Mouse (Mus musculus): Measurements from ENCODE around the gene Prkar1b. TPM values are rescaled to one million over a fixed set of nuclear protein-coding genes. Genes with fewer than 3 reads are reported as not detected.

Gene Prkar1b
- polyA plus RNA-seq (2014; fragmentation: Nextera tagmentation; extraction: Ambion mirVana), result 19.5 and 20.1 TPM in 2 replicates

DNA sequence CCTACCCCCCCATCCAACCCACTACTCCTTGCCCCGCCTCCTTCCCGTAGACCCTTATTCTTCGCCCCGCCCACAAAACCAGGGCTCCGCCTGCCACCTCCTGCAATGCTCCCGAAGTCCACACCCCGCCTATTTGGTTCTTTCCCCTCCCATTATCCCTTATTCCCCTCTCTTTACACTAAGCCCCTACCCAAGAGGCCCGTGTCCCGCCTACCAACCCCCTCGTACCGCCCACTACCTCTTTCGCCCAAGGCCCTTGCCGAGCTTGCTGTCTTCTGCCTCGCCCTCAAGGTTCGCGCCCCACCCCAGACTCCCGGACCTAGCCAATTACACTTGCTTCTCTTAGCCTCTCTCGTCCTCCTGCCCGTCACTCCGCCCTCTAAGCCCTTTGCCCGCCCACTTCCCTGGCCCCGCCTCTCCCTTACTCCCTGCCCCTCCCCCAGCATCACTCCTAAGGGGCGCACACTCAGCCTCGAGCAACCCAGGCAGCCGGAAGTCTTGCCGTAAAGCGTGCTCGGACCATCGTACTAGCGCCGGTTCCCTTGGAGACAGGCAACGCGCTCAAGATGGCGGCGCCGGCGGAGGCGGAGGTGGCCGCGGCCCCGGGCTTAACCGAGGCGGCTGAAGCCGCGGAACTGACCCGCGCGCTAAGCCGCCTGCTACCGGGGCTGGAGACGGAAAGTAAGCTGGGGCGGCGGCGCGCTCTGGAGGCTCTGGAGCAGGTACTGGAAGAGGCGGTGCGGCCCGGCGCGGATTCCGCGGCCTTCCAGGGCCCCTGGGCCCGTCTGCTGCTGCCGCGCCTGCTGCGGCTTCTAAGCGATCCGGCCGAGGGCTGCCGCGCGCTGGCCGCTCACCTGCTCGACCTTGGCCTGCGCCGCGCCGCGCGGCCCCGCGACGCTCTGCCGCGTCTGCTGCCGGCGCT, at the start of gene Prkar1b, which contains the start of gene Dnaaf5:
TSS of gene Prkar1b (minus strand) at position 321 of the 922 bp plus-strand sequence.
TSS of gene Dnaaf5 (plus strand) at position 543 of the 922 bp plus-strand sequence.
- H3K4me2 ChIP-seq (replicated peaks; ENCODE audit: low read depth, low read length), result peak within 1 kb of the TSS; percentile 83
- H3K9ac ChIP-seq (replicated peaks; ENCODE audit: low read depth, low read length), result peak within 1 kb of the TSS; percentile 67
- H3K27ac ChIP-seq (ENCODE audit: low read length), result peak within 1 kb of the TSS; percentile 36; the same call in 1 of the 2 replicates
- peaks cover 9% of the 10 kb centered on the region for H3K4me1 ChIP-seq (ENCODE audit: control insufficient read depth, insufficient read depth, low read length)
- peak within 1 kb of the TSS; percentile 79 for H3K4me3 ChIP-seq (ENCODE audit: low read depth, low read length)
- no peaks in the 10 kb centered on the region for H3K27me3 ChIP-seq (ENCODE audit: control insufficient read depth, insufficient read depth, low read length)
- peaks cover 16% of the 10 kb centered on the region for H3K36me3 ChIP-seq (ENCODE audit: control insufficient read depth, insufficient read depth, low read length)
- peak; percentile 96 for ATAC-seq (ENCODE audit: insufficient number of reproducible peaks, insufficient read depth, low FRiP score, low read depth)
- no peaks in the 10 kb centered on the region for H3K9me3 ChIP-seq (ENCODE audit: control insufficient read depth, low read depth, low read length)
- under 1% methylated on average over 87 of the region's 87 CpGs for WGBS

DNA sequence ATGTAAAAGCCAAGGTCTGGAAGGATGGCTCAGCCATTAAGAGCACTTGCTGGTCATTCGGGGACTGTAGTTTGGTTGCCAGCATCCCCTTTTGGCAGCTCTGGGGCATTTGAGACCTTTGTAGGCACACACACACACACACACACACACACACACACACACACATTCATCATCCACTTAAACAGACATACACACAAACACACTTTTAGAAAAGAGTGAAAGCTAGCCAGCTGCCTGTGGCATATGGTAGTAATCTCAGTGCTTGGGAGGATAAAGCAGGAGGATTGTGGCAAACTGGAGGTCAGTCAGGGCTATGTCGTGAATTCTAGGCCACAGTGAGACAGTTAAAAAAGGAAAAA, 49.8 kb upstream of the Prkar1b start:
- H3K36me3 ChIP-seq (ENCODE audit: control insufficient read depth, insufficient read depth, low read length), result no peaks in the 10 kb centered on the region
- peaks cover 18% of the 10 kb centered on the region for H3K4me1 ChIP-seq (ENCODE audit: control insufficient read depth, insufficient read depth, low read length)
- H3K4me2 ChIP-seq (replicated peaks; ENCODE audit: low read depth, low read length), result peak overlapping the region; percentile 94
- no peak for ATAC-seq (ENCODE audit: insufficient number of reproducible peaks, insufficient read depth, low FRiP score, low read depth)
- H3K4me3 ChIP-seq (ENCODE audit: low read depth, low read length), result peak overlapping the region; percentile 96
- H3K27ac ChIP-seq (ENCODE audit: low read length), result peak overlapping the region; percentile 85
- H3K27me3 ChIP-seq (ENCODE audit: control insufficient read depth, insufficient read depth, low read length), result no peaks in the 10 kb centered on the region
- no peaks in the 10 kb centered on the region for H3K9me3 ChIP-seq (ENCODE audit: control insufficient read depth, low read depth, low read length)
- peak overlapping the region; percentile 47; the same call in 1 of the 2 replicates for H3K9ac ChIP-seq (replicated peaks; ENCODE audit: low read depth, low read length)
- 39% methylated on average over 2 of the region's 2 CpGs for WGBS

DNA sequence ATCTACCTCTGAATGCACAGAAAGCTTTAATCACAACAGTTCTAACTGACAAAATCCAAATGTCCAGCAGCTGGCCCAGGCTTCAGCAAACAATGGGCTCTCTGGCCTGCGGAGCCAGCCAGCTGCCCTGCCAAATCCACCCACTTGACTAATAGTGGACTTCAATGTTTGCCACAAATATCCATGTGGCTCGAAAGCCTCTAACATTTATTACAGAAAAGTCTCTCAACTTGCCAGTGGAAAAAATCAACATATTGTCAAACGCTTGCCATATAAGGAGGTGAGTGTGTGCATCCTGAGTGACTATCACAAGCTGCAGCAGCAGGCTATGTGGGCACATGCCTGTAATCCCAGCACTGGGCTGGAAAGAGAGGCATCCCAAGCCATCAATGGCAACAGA, 49.0 kb upstream of the Prkar1b start:
- Histone ChIP-seq H3K4me3 (ENCODE audit: low read depth, low read length) (no peak overlapping the region), H3K4me1 (ENCODE audit: control insufficient read depth, insufficient read depth, low read length) (peaks cover 18% of the 10 kb centered on the region), H3K9ac (replicated peaks; ENCODE audit: low read depth, low read length) (no peak overlapping the region), H3K4me2 (replicated peaks; ENCODE audit: low read depth, low read length) (no peak overlapping the region), H3K36me3 (ENCODE audit: control insufficient read depth, insufficient read depth, low read length) (no peaks in the 10 kb centered on the region), H3K27me3 (ENCODE audit: control insufficient read depth, insufficient read depth, low read length) (no peaks in the 10 kb centered on the region), H3K27ac (ENCODE audit: low read length) (no peak overlapping the region), H3K9me3 (ENCODE audit: control insufficient read depth, low read depth, low read length) (no peaks in the 10 kb centered on the region)
- no peak for ATAC-seq (ENCODE audit: insufficient number of reproducible peaks, insufficient read depth, low FRiP score, low read depth)
- 65% methylated on average over 3 of the region's 3 CpGs for WGBS

DNA sequence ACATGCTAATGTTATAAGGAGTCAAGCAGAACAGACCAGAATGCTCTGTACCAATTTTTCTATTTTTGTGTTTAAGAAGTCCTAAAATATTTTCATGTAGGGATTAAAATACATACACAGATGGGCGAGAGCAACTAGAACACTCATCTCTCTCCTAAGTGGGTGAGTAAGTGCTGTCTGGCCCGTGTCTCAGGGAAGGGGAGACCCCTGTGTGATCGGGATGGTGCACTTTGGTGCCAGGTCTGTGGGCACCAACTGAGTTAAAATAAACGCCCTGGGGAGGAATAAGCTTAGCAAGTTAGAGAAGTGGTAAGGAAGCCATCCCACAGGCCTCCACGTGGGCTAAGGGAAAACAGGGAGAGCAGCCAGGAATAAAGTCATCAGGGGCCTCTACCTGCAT, 41.2 kb upstream of the Prkar1b start:
- Histone ChIP-seq H3K27me3 (ENCODE audit: control insufficient read depth, insufficient read depth, low read length) (no peaks in the 10 kb centered on the region), H3K27ac (ENCODE audit: low read length) (no peak overlapping the region), H3K9ac (replicated peaks; ENCODE audit: low read depth, low read length) (no peak overlapping the region), H3K4me2 (replicated peaks; ENCODE audit: low read depth, low read length) (no peak overlapping the region), H3K36me3 (ENCODE audit: control insufficient read depth, insufficient read depth, low read length) (no peaks in the 10 kb centered on the region; the same call in 1 of the 2 replicates), H3K9me3 (ENCODE audit: control insufficient read depth, low read depth, low read length) (no peaks in the 10 kb centered on the region), H3K4me3 (ENCODE audit: low read depth, low read length) (no peak overlapping the region), H3K4me1 (ENCODE audit: control insufficient read depth, insufficient read depth, low read length) (no peaks in the 10 kb centered on the region)
- WGBS, result 72% methylated on average over 5 of the region's 5 CpGs
- ATAC-seq (ENCODE audit: insufficient number of reproducible peaks, insufficient read depth, low FRiP score, low read depth), result no peak

DNA sequence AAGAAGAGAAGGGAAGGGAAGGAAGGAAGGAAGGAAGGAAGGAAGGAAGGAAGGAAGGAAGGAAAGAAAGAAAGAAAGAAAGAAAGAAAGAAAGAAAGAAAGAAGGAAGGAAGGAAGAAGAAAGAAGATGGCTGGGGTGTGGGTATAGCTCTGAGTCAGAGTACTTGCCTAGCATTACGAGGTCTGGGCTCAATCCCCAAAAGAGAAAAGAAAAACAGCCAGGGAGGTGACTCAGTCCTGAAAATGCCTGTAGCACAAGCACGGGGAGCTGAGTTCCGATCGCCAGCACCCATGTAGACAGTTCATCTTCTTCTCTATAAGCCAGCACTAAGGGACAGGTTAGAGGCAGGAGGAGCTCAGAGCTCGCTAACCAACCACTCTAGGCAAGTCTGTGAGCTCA, 39.9 kb upstream of the Prkar1b start:
- Histone ChIP-seq H3K9ac (replicated peaks; ENCODE audit: low read depth, low read length) (no peak overlapping the region), H3K9me3 (ENCODE audit: control insufficient read depth, low read depth, low read length) (no peaks in the 10 kb centered on the region), H3K27ac (ENCODE audit: low read length) (no peak overlapping the region), H3K36me3 (ENCODE audit: control insufficient read depth, insufficient read depth, low read length) (peaks cover 7% of the 10 kb centered on the region; the same call in 1 of the 2 replicates), H3K4me1 (ENCODE audit: control insufficient read depth, insufficient read depth, low read length) (no peaks in the 10 kb centered on the region), H3K4me2 (replicated peaks; ENCODE audit: low read depth, low read length) (no peak overlapping the region), H3K27me3 (ENCODE audit: control insufficient read depth, insufficient read depth, low read length) (no peaks in the 10 kb centered on the region), H3K4me3 (ENCODE audit: low read depth, low read length) (no peak overlapping the region)
- 94% methylated on average over 5 of the region's 5 CpGs for WGBS
- ATAC-seq (ENCODE audit: insufficient number of reproducible peaks, insufficient read depth, low FRiP score, low read depth), result no peak

DNA sequence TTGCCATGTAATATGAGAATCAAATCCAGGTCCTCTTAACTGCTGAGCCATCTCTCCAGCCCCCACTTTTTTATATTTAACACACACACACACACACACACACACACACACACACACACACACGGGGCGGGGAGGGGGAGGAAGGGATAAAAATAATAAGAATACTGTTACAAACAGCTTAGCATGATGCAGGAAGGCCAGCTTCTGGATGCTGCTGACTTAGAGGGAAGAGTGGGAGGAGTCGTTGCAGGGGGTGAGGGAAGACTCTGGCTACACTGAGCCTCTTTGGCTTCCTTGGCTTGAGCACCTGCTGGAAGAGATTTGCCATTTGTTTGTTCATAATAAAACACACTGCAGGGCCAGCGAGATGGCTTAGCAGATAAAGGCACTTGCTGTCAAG, 35.1 kb upstream of the Prkar1b start:
- WGBS, result 79% methylated on average over 4 of the region's 4 CpGs
- H3K9me3 ChIP-seq (ENCODE audit: control insufficient read depth, low read depth, low read length), result no peaks in the 10 kb centered on the region
- no peak overlapping the region for H3K27ac ChIP-seq (ENCODE audit: low read length)
- no peaks in the 10 kb centered on the region for H3K4me1 ChIP-seq (ENCODE audit: control insufficient read depth, insufficient read depth, low read length)
- no peak overlapping the region for H3K4me2 ChIP-seq (replicated peaks; ENCODE audit: low read depth, low read length)
- no peak overlapping the region for H3K4me3 ChIP-seq (ENCODE audit: low read depth, low read length)
- peaks cover 26% of the 10 kb centered on the region for H3K36me3 ChIP-seq (ENCODE audit: control insufficient read depth, insufficient read depth, low read length)
- no peak for ATAC-seq (ENCODE audit: insufficient number of reproducible peaks, insufficient read depth, low FRiP score, low read depth)
- H3K27me3 ChIP-seq (ENCODE audit: control insufficient read depth, insufficient read depth, low read length), result no peaks in the 10 kb centered on the region
- no peak overlapping the region for H3K9ac ChIP-seq (replicated peaks; ENCODE audit: low read depth, low read length)

DNA sequence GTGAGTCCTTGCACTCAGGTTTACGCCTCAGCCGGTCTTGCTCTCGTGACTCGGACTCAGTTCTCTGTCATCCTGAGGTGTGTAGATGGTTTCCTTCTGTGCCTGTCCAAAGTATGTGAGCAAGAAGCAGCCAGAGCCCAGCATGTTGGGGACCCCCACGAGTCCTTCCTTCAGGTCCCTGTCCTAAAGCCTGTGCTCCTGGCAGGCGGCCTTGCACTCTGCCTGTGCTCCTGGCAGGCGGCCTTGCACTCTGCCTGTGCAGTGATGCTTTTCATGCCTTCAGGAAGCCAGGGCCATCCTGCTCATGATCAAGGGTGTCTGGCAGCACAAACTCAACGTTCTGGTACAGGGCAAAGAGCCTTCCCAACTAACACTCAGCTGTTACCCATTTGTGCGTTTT, 33.8 kb upstream of the Prkar1b start:
- Histone ChIP-seq H3K4me3 (ENCODE audit: low read depth, low read length) (no peak overlapping the region), H3K36me3 (ENCODE audit: control insufficient read depth, insufficient read depth, low read length) (peaks cover 26% of the 10 kb centered on the region), H3K4me1 (ENCODE audit: control insufficient read depth, insufficient read depth, low read length) (no peaks in the 10 kb centered on the region), H3K27ac (ENCODE audit: low read length) (no peak overlapping the region), H3K4me2 (replicated peaks; ENCODE audit: low read depth, low read length) (no peak overlapping the region), H3K27me3 (ENCODE audit: control insufficient read depth, insufficient read depth, low read length) (no peaks in the 10 kb centered on the region), H3K9me3 (ENCODE audit: control insufficient read depth, low read depth, low read length) (no peaks in the 10 kb centered on the region), H3K9ac (replicated peaks; ENCODE audit: low read depth, low read length) (no peak overlapping the region)
- ATAC-seq (ENCODE audit: insufficient number of reproducible peaks, insufficient read depth, low FRiP score, low read depth), result no peak
- 90% methylated on average over 9 of the region's 9 CpGs for WGBS

DNA sequence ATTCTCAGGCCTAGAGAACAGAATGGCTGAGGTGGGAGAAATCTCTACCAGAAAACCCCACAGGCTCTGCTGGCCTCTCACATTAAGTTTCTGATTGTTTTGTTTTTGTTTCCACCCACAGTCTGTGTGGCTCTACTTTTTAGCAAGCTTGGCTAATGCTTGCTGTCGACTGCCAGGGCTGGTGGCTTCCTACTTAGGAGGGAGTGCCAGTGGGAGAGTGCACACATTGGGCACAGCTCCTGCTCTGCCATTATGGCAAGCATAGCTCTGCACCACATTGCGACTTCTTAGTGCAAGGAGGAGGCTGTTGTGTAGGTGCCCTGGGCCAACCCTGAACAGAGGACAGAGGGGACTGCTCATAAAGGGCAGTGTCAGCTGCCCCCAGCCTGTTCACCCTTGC, 33.3 kb upstream of the Prkar1b start:
- no peak overlapping the region for H3K9ac ChIP-seq (replicated peaks; ENCODE audit: low read depth, low read length)
- no peaks in the 10 kb centered on the region for H3K9me3 ChIP-seq (ENCODE audit: control insufficient read depth, low read depth, low read length)
- H3K27ac ChIP-seq (ENCODE audit: low read length), result no peak overlapping the region
- ATAC-seq (ENCODE audit: insufficient number of reproducible peaks, insufficient read depth, low FRiP score, low read depth), result no peak
- no peak overlapping the region for H3K4me2 ChIP-seq (replicated peaks; ENCODE audit: low read depth, low read length)
- H3K4me1 ChIP-seq (ENCODE audit: control insufficient read depth, insufficient read depth, low read length), result no peaks in the 10 kb centered on the region
- no peak overlapping the region for H3K4me3 ChIP-seq (ENCODE audit: low read depth, low read length)
- peaks cover 27% of the 10 kb centered on the region for H3K36me3 ChIP-seq (ENCODE audit: control insufficient read depth, insufficient read depth, low read length)
- 91% methylated on average over 2 of the region's 2 CpGs for WGBS
- no peaks in the 10 kb centered on the region for H3K27me3 ChIP-seq (ENCODE audit: control insufficient read depth, insufficient read depth, low read length)
